ENCODE assay signal across 31 mouse cellular contexts in the genomic region with DNA sequence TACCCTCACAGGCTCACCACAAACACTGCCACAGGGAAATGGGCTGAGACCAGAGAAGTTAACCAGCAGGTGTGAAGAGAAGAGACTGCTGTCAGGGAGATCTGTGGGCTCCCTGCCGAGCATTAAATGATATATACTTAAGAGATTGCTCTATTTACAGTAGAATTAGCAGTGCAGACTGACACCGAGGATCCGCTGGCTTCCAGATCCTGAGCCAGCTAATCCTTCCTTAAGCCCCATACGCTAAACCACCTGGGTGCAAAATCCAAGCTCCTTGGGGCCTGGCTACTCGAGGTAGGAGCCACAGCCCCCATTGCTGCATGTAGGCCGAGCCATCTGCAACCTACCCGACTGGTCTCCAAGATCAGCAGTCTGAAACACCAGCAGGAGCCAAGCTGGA. TPM values are rescaled to one million over a fixed set of nuclear protein-coding genes. Genes with fewer than 3 reads are reported as not detected.
DNase-seq lines count a peak whose midpoint lies in the region; ATAC-seq lines count a peak whose summit lies in the region.
"Had no signal": no experiment of that assay in that cellular context is flagged by ENCODE, and none has a peak within 500 bp of the region (broad histone marks: within the 10 kb centered on the region; RNA-seq: fewer than 3 reads in every experiment).

No protein-coding gene starts in this region.

- WGBS in hindbrain, embryonic 15.5 days = 59% methylated on average over 7 of the region's 7 CpGs
- 63% methylated on average over 7 of the region's 7 CpGs for WGBS in hindbrain, embryonic 12.5 days
- 43% methylated on average over 7 of the region's 7 CpGs for WGBS in embryonic facial prominence, embryonic 10.5 days
- WGBS in forebrain, embryonic 11.5 days = 41% methylated on average over 7 of the region's 7 CpGs

- H3K27me3 ChIP-seq in hindbrain, embryonic 15.5 days = peaks cover 2% of the 10 kb centered on the region; the same call in 1 of the 2 replicates
- peaks cover 43% of the 10 kb centered on the region for H3K27me3 ChIP-seq in hindbrain, embryonic 12.5 days
- H3K27me3 ChIP-seq in embryonic facial prominence, embryonic 10.5 days (replicated peaks; ENCODE audit: low read depth, poor library complexity, severe bottlenecking) = peaks cover 87% of the 10 kb centered on the region
- no peaks in the 10 kb centered on the region; the same call in 1 of the 2 replicates for H3K27me3 ChIP-seq in forebrain, embryonic 11.5 days (ENCODE audit: control insufficient read depth, insufficient read depth, low read length)
- H3K27me3 ChIP-seq: CH12.LX; midbrain, embryonic 15.5 days had no signal

- H3K27ac ChIP-seq in hindbrain, embryonic 15.5 days (replicated peaks) = 0 out of 2 replicates have a peak overlapping the region, but pooled peaks have one; percentile 74
- no peak overlapping the region for H3K27ac ChIP-seq in hindbrain, embryonic 12.5 days
- peak overlapping the region; percentile 82; the same call in 1 of the 2 replicates for H3K27ac ChIP-seq in embryonic facial prominence, embryonic 10.5 days (replicated peaks)
- no peak overlapping the region for H3K27ac ChIP-seq in forebrain, embryonic 11.5 days (ENCODE audit: low read depth, low read length)
- H3K27ac ChIP-seq: embryonic facial prominence, embryonic 15.5 days; left cerebral cortex, adult 2 months; neural tube, embryonic 13.5 days had no signal

- H3K9ac ChIP-seq in hindbrain, embryonic 15.5 days = no peak overlapping the region
- H3K9ac ChIP-seq in hindbrain, embryonic 12.5 days = no peak overlapping the region
- H3K9ac ChIP-seq in forebrain, embryonic 11.5 days (ENCODE audit: low read length) = peak overlapping the region; percentile 23
- H3K9ac ChIP-seq: embryonic facial prominence, embryonic 15.5 days; heart, embryonic 12.5 days; midbrain, embryonic 15.5 days; neural tube, embryonic 13.5 days had no signal

- DNase-seq in embryonic facial prominence, embryonic 10.5 days (ENCODE audit: low spot score) = no peak
- DNase-seq in forebrain, embryonic 11.5 days (ENCODE audit: low spot score) = no peak
- peak; percentile 56 for DNase-seq in retina, postnatal 1 day
- DNase-seq in kidney, adult 11 months = no peak
- no peak for DNase-seq in spleen, adult 12 weeks (ENCODE audit: low spot score)
- DNase-seq: adrenal gland, adult 2 months; B cell, adult 2 months; cerebellum, adult 11-12 months; cerebellum, postnatal 25 days; gastrocnemius, postnatal 14 days; heart, adult 11 months; heart, postnatal 14 days; kidney, postnatal 25 days; left cerebral cortex, postnatal 4 days; lung, postnatal 4 days; right cerebral cortex, postnatal 14 days; spleen, adult 18-20 months; thymus, postnatal 14 days had no signal

- no peak for ATAC-seq in hindbrain, embryonic 15.5 days (ENCODE audit: low FRiP score, low read depth)
- ATAC-seq in hindbrain, embryonic 12.5 days (ENCODE audit: low FRiP score) = no peak
- ATAC-seq in forebrain, embryonic 11.5 days (replicated peaks; ENCODE audit: low FRiP score) = no peak
- ATAC-seq: hindbrain, postnatal 0 days; intestine, embryonic 16.5 days; midbrain, embryonic 15.5 days; Patski had no signal

- no peak overlapping the region for H3K4me2 ChIP-seq in hindbrain, embryonic 15.5 days
- no peak overlapping the region for H3K4me2 ChIP-seq in hindbrain, embryonic 12.5 days (replicated peaks)
- 0 out of 2 replicates have a peak overlapping the region, but pooled peaks have one; percentile 15 for H3K4me2 ChIP-seq in forebrain, embryonic 11.5 days (ENCODE audit: low read depth, low read length, severe bottlenecking)
- H3K4me2 ChIP-seq: embryonic facial prominence, embryonic 15.5 days; heart, embryonic 12.5 days; midbrain, embryonic 15.5 days; neural tube, embryonic 13.5 days had no signal

- peaks cover 58% of the 10 kb centered on the region for H3K4me1 ChIP-seq in hindbrain, embryonic 15.5 days (replicated peaks)
- H3K4me1 ChIP-seq in hindbrain, embryonic 12.5 days = peaks cover 73% of the 10 kb centered on the region
- H3K4me1 ChIP-seq in embryonic facial prominence, embryonic 10.5 days = peaks cover 98% of the 10 kb centered on the region
- H3K4me1 ChIP-seq in forebrain, embryonic 11.5 days (replicated peaks; ENCODE audit: control insufficient read depth, insufficient read depth, low read length) = peaks cover 87% of the 10 kb centered on the region

- no peaks in the 10 kb centered on the region for H3K9me3 ChIP-seq in hindbrain, embryonic 15.5 days
- H3K9me3 ChIP-seq in hindbrain, embryonic 12.5 days (replicated peaks) = no peaks in the 10 kb centered on the region
- H3K9me3 ChIP-seq in embryonic facial prominence, embryonic 10.5 days = no peaks in the 10 kb centered on the region
- no peaks in the 10 kb centered on the region for H3K9me3 ChIP-seq in forebrain, embryonic 11.5 days (ENCODE audit: control insufficient read depth, low read length)
- H3K9me3 ChIP-seq: embryonic facial prominence, embryonic 15.5 days; heart, embryonic 12.5 days; midbrain, embryonic 15.5 days; neural tube, embryonic 13.5 days had no signal

- H3K36me3 ChIP-seq in hindbrain, embryonic 15.5 days = no peaks in the 10 kb centered on the region
- no peaks in the 10 kb centered on the region for H3K36me3 ChIP-seq in hindbrain, embryonic 12.5 days
- no peaks in the 10 kb centered on the region for H3K36me3 ChIP-seq in embryonic facial prominence, embryonic 10.5 days (replicated peaks)
- H3K36me3 ChIP-seq in forebrain, embryonic 11.5 days (ENCODE audit: control insufficient read depth, insufficient read depth, low read length) = no peaks in the 10 kb centered on the region
- H3K36me3 ChIP-seq: embryonic facial prominence, embryonic 15.5 days; G1E; heart, embryonic 12.5 days; midbrain, embryonic 15.5 days; neural tube, embryonic 13.5 days had no signal

- no peak overlapping the region for H3K4me3 ChIP-seq in hindbrain, embryonic 15.5 days
- H3K4me3 ChIP-seq in hindbrain, embryonic 12.5 days = no peak overlapping the region
- no peak overlapping the region for H3K4me3 ChIP-seq in embryonic facial prominence, embryonic 10.5 days
- H3K4me3 ChIP-seq in forebrain, embryonic 11.5 days (ENCODE audit: low read depth, low read length) = no peak overlapping the region
- H3K4me3 ChIP-seq: embryonic facial prominence, embryonic 15.5 days; heart, embryonic 12.5 days; left cerebral cortex, adult 2 months; midbrain, embryonic 15.5 days; myocyte; neural tube, embryonic 13.5 days had no signal

RNA-seq across cellular contexts. Expression of gene Prdm16, which starts 38.3 kb away (rescaled TPM):
- 14.0 and 16.2 TPM in 2 replicates for polyA plus RNA-seq in hindbrain, embryonic 15.5 days (2015; fragmentation: Nextera tagmentation; extraction: Ambion mirVana)
- 26.4 and 32.3 TPM in 2 replicates for polyA plus RNA-seq in hindbrain, embryonic 12.5 days (2016; fragmentation: Nextera tagmentation; extraction: Ambion mirVana)
- polyA plus RNA-seq in embryonic facial prominence, embryonic 10.5 days (2016; fragmentation: Nextera tagmentation; extraction: Ambion mirVana) = 33.9 and 44.5 TPM in 2 replicates
- polyA plus RNA-seq in forebrain, embryonic 11.5 days (2014; fragmentation: Nextera tagmentation; extraction: Ambion mirVana) = 44.7 and 49.3 TPM in 2 replicates
- polyA plus RNA-seq: G1E, myocyte, Patski had no signal

Comparison
In these comparisons a context has a peak if more than half of its experiments do, and no peak if none do; other contexts are left out.
1. H3K27ac ChIP-seq: peak in hindbrain, embryonic 15.5 days (single experiment) and embryonic facial prominence, embryonic 10.5 days (single experiment); none in hindbrain, embryonic 12.5 days (single experiment) and forebrain, embryonic 11.5 days (single experiment).